Mouse (Mus musculus) neural tube, embryonic 10.5 days (tissue): ENCODE measurements around the gene Bicc1.
"Not testable (repeated sequence)": the region's sequence is repeated elsewhere in the genome, so short reads cannot be mapped to it uniquely, and the experiment has no call there.

Source experiments
- DNase-seq: peaks from one replicate; pipeline ENCODE4 v3.0.0-alpha.2; 2017; ENCODE audit warnings: low spot score; ENCODE audit errors: extremely low spot score

Gene Bicc1

GRCm38 (mm10) chr10:70949254-70950104, 210.0 kb downstream of the Bicc1 start:
- peak; percentile 55 for DNase-seq

GRCm38 (mm10) chr10:70948276-70948675, 211.2 kb downstream of the Bicc1 start:
- DNase-seq, result no peak

GRCm38 (mm10) chr10:70946121-70946520, 213.4 kb downstream of the Bicc1 start:
- DNase-seq, result not testable (repeated sequence)

GRCm38 (mm10) chr10:70945076-70945475, 214.4 kb downstream of the Bicc1 start:
- DNase-seq, result no peak

GRCm38 (mm10) chr10:70941623-70942022, 217.9 kb downstream of the Bicc1 start:
- DNase-seq, result no peak

- DNase-seq, result no peak
These were observed 219.7 kb downstream of the Bicc1 start for GRCm38 (mm10) chr10:70939751-70940150.

- no peak for DNase-seq
These were observed 222.1 kb downstream of the Bicc1 start for GRCm38 (mm10) chr10:70937450-70937849.

GRCm38 (mm10) chr10:70936008-70936407, 223.5 kb downstream of the Bicc1 start:
- no peak for DNase-seq

GRCm38 (mm10) chr10:70926126-70926525, 233.4 kb downstream of the Bicc1 start:
- DNase-seq, result no peak

- DNase-seq, result no peak
These were observed 235.2 kb downstream of the Bicc1 start for GRCm38 (mm10) chr10:70924348-70924747.

GRCm38 (mm10) chr10:70923936-70924335, 235.6 kb downstream of the Bicc1 start:
- no peak for DNase-seq

GRCm38 (mm10) chr10:70921481-70921880, 238.0 kb downstream of the Bicc1 start:
- no peak for DNase-seq

- DNase-seq, result no peak
These were observed 239.6 kb downstream of the Bicc1 start for GRCm38 (mm10) chr10:70919851-70920250.

- no peak for DNase-seq
These were observed 240.4 kb downstream of the Bicc1 start for GRCm38 (mm10) chr10:70919031-70919663.

GRCm38 (mm10) chr10:70916697-70917096, 242.8 kb downstream of the Bicc1 start:
- DNase-seq, result no peak

- DNase-seq, result no peak
These were observed 244.4 kb downstream of the Bicc1 start for GRCm38 (mm10) chr10:70915096-70915495.

- DNase-seq, result no peak
These were observed 255.6 kb downstream of the Bicc1 start for GRCm38 (mm10) chr10:70903936-70904335.

- DNase-seq, result no peak
These were observed 256.6 kb downstream of the Bicc1 start for GRCm38 (mm10) chr10:70902751-70903485.

GRCm38 (mm10) chr10:70901193-70901875, 258.2 kb downstream of the Bicc1 start:
- no peak for DNase-seq

- DNase-seq, result no peak
These were observed 263.6 kb downstream of the Bicc1 start for GRCm38 (mm10) chr10:70895891-70896290.

GRCm38 (mm10) chr10:70878046-70878445, 281.5 kb downstream of the Bicc1 start:
- DNase-seq, result no peak
